Mouse (Mus musculus): ENCODE results near the gene Olfr1212. TPM values are rescaled to one million over a fixed set of nuclear protein-coding genes. Genes with fewer than 3 reads are reported as not detected.

Gene Olfr1212
- not detected in 4 replicates for total RNA-seq (2023)

DNA sequence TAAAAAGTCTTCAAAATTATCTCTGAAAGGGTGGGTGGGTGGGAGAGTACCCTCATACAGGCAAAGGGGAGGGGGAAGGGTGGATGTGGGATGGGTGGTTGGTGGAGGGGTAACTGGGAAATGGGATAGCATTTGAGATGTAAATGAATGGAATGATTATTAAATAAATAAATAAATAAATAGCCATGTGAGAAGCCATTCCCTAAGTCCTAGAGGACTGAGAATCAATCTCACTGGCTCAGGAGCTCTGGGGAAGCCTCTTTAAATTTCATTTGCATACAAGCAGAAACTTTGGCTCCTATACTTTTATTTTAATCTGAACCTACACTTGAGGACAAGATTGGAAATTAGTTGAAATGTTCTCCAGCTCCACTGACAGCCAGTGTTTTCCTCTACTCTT, at the start of gene Olfr1212:
Olfr1212 (plus strand) TSS at position 301 of the 400 bp plus-strand sequence.

DNA sequence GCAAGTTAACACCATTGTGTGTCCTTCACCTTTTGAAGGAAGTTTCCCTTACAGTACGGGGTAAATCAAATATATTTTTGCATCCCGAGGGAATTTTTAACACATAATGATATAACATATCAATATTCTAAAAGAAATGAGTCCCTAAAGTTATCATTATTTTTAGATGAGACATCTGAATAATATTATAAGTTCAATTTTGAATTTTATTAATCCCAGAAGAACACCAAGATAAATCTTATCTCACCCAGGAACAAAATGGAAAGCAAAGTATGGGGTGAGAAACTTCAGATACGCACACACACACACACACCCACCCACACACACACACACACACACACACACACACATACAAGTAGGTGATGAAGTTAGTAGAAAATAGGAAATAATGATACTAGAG, 38.7 kb upstream of the Olfr1212 start, which contains the start of gene Olfr1209:
Olfr1209 (minus strand) TSS at position 101 of the 400 bp plus-strand sequence.

GRCm38 (mm10) chr2:88938011-88938410, 15.8 kb upstream of the Olfr1212 start, which contains the start of gene Olfr1211:
Gene Olfr1211 (minus strand): TSS chr2:88938111.

DNA sequence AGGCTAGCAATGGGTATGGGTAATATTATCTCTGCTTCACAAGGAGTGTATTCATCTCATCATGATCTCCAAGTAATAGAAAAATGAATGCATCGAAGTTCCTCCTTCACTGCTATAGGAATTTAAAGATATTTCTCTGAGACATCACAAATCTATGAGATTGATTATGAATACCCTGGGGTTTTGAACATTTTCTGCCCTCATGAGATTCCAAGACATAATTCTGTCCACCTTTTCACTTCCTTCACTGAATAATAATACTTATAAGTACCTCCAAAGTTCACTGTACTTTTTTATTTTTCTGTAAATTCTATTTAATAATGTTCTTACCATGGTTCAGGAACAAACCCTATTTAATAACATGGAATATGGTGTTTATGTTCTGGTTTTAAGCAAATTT, 26.4 kb downstream of the Olfr1212 start, which contains the start of gene Gm13762:
Gm13762 (minus strand) TSS at position 101 of the 400 bp plus-strand sequence.

GRCm38 (mm10) chr2:88992553-88992952, 38.8 kb downstream of the Olfr1212 start, which contains the start of gene Olfr1214:
Gene Olfr1214 (minus strand): TSS chr2:88992653.

GRCm38 (mm10) chr2:89006873-89007272, 53.1 kb downstream of the Olfr1212 start, which contains the start of gene Olfr1215:
Gene Olfr1215 (minus strand): TSS chr2:89006973.

Other genes with a start within 250 kb of the Olfr1212 start
- gene Olfr1196, start 249.4 kb upstream of the Olfr1212 start, total RNA-seq (2023): not detected in 4 replicates
- gene Olfr1197, start 221.6 kb upstream of the Olfr1212 start, total RNA-seq (2023): not detected in 4 replicates
- gene Olfr1198, start 202.6 kb upstream of the Olfr1212 start, total RNA-seq (2023): not detected in 4 replicates
- not detected in 4 replicates for gene Olfr1199, start 193.5 kb upstream of the Olfr1212 start, total RNA-seq (2023)
- gene Olfr1200, start 183.5 kb upstream of the Olfr1212 start, total RNA-seq (2023): not detected in 4 replicates
- not detected in 4 replicates for gene Olfr1201, start 160.9 kb upstream of the Olfr1212 start, total RNA-seq (2023)
- not detected in 4 replicates for gene Olfr1202, start 139.5 kb upstream of the Olfr1212 start, total RNA-seq (2023)
- not detected in 4 replicates for gene Olfr1205, start 124.2 kb upstream of the Olfr1212 start, total RNA-seq (2023)
- not detected in 4 replicates for gene Olfr1204, start 104.7 kb upstream of the Olfr1212 start, total RNA-seq (2023)
- not detected in 4 replicates for gene Olfr1206, start 90.7 kb upstream of the Olfr1212 start, total RNA-seq (2023)
- gene Olfr1208, start 51.7 kb upstream of the Olfr1212 start, total RNA-seq (2023): not detected in 4 replicates
- not detected in 4 replicates for gene Olfr1209, start 38.8 kb upstream of the Olfr1212 start, total RNA-seq (2023)
- gene Olfr1211, start 15.9 kb upstream of the Olfr1212 start, total RNA-seq (2023): not detected in 4 replicates
- not detected in 4 replicates for gene Gm13762, start 26.3 kb downstream of the Olfr1212 start, total RNA-seq (2023)
- not detected in 4 replicates for gene Olfr1214, start 38.7 kb downstream of the Olfr1212 start, total RNA-seq (2023)
- gene Olfr1215, start 53.0 kb downstream of the Olfr1212 start, total RNA-seq (2023): not detected in 4 replicates
- gene Olfr1216, start 64.4 kb downstream of the Olfr1212 start, total RNA-seq (2023): not detected in 4 replicates
- gene Olfr1217, start 78.1 kb downstream of the Olfr1212 start, total RNA-seq (2023): not detected in 4 replicates
- gene Olfr1218, start 107.2 kb downstream of the Olfr1212 start, total RNA-seq (2023): not detected in 4 replicates
- gene Olfr1219, start 129.5 kb downstream of the Olfr1212 start, total RNA-seq (2023): not detected in 4 replicates
- gene Olfr1220, start 152.9 kb downstream of the Olfr1212 start, total RNA-seq (2023): not detected in 4 replicates
- gene Olfr1221, start 163.3 kb downstream of the Olfr1212 start, total RNA-seq (2023): not detected in 4 replicates
- not detected in 4 replicates for gene Olfr1222, start 179.1 kb downstream of the Olfr1212 start, total RNA-seq (2023)
- not detected in 4 replicates for gene Olfr1223, start 197.6 kb downstream of the Olfr1212 start, total RNA-seq (2023)
- not detected in 4 replicates for gene Olfr1224-ps1, start 210.1 kb downstream of the Olfr1212 start, total RNA-seq (2023)
- not detected in 4 replicates for gene Olfr1225, start 220.7 kb downstream of the Olfr1212 start, total RNA-seq (2023)
- not detected in 4 replicates for gene Olfr1226, start 246.1 kb downstream of the Olfr1212 start, total RNA-seq (2023)